9 mouse cellular contexts compared by ENCODE assay signal in genomic region chr12:104472601-104473424, GRCm38 (mm10). TPM values are rescaled to one million over a fixed set of nuclear protein-coding genes. Genes with fewer than 3 reads are reported as not detected.
DNase-seq lines count a peak whose midpoint lies in the region; ATAC-seq and TF ChIP-seq lines count a peak whose summit lies in the region.
"Had no signal": no experiment of that assay in that cellular context is flagged by ENCODE, and none has a peak within 500 bp of the region (broad histone marks: within the 10 kb centered on the region; RNA-seq: fewer than 3 reads in every experiment).

TSS of gene Gsc (minus strand) at chr12:104473330.

- peaks cover 65% of the 10 kb centered on the region for H3K27me3 ChIP-seq in embryonic facial prominence, embryonic 15.5 days
- peaks cover 85% of the 10 kb centered on the region for H3K27me3 ChIP-seq in hindbrain, embryonic 12.5 days
- H3K27me3 ChIP-seq in liver, embryonic 12.5 days (replicated peaks): peaks cover 97% of the 10 kb centered on the region

- peak; percentile 27 for DNase-seq in thymus, postnatal 4 days
- no peak for DNase-seq in thymus, postnatal 25 days
- no peak for DNase-seq in natural killer cell, adult 2 months (ENCODE audit: low spot score in 2 of 2)
- DNase-seq in left cerebral cortex, adult 11 months (ENCODE audit: low spot score): no peak

- no peaks in the 10 kb centered on the region for H3K36me3 ChIP-seq in embryonic facial prominence, embryonic 15.5 days
- no peaks in the 10 kb centered on the region for H3K36me3 ChIP-seq in hindbrain, embryonic 12.5 days
- no peaks in the 10 kb centered on the region for H3K36me3 ChIP-seq in liver, embryonic 12.5 days

- ATAC-seq in embryonic facial prominence, embryonic 15.5 days (ENCODE audit: insufficient number of reproducible peaks, low FRiP score, low TSS enrichment, low read depth): peak; percentile 75
- peak; percentile 29; the same call in 1 of the 2 replicates for ATAC-seq in hindbrain, embryonic 12.5 days (ENCODE audit: low FRiP score)
- no peak for ATAC-seq in liver, embryonic 12.5 days

- TF ChIP-seq POLR2A in olfactory bulb, adult 2 months (IDR thresholded peaks at IDR 0.05; ENCODE audit: insufficient read depth, low read depth, low read length): no peak

- WGBS in embryonic facial prominence, embryonic 15.5 days: under 1% methylated on average over 90 of the region's 97 CpGs
- WGBS in hindbrain, embryonic 12.5 days: under 1% methylated on average over 96 of the region's 97 CpGs
- WGBS in liver, embryonic 12.5 days (ENCODE audit: insufficient replicate concordance): 2% methylated on average over 93 of the region's 97 CpGs
- under 1% methylated on average over 93 of the region's 97 CpGs for WGBS in olfactory bulb, adult 2 months

- no peak for TF ChIP-seq CTCF in olfactory bulb, adult 2 months (IDR thresholded peaks at IDR 0.05; ENCODE audit: insufficient read depth, low read depth, low read length)

- H3K4me1 ChIP-seq in embryonic facial prominence, embryonic 15.5 days: peaks cover 36% of the 10 kb centered on the region
- H3K4me1 ChIP-seq in hindbrain, embryonic 12.5 days: peaks cover 33% of the 10 kb centered on the region
- H3K4me1 ChIP-seq in liver, embryonic 12.5 days: 0 out of 2 replicates have a peak, but pooled peaks cover 7% of the 10 kb centered on the region
- peaks cover 19% of the 10 kb centered on the region for H3K4me1 ChIP-seq in olfactory bulb, adult 2 months (ENCODE audit: control insufficient read depth, insufficient read depth, low read length)

- no peaks in the 10 kb centered on the region for H3K9me3 ChIP-seq in embryonic facial prominence, embryonic 15.5 days (replicated peaks)
- H3K9me3 ChIP-seq in hindbrain, embryonic 12.5 days (replicated peaks): no peaks in the 10 kb centered on the region
- H3K9me3 ChIP-seq in liver, embryonic 12.5 days (replicated peaks): no peaks in the 10 kb centered on the region

- peak within 1 kb of the TSS; percentile 55 for H3K9ac ChIP-seq in embryonic facial prominence, embryonic 15.5 days
- peak within 1 kb of the TSS; percentile 49 for H3K9ac ChIP-seq in hindbrain, embryonic 12.5 days
- H3K9ac ChIP-seq in liver, embryonic 12.5 days: no peak within 1 kb of the TSS

- peak within 1 kb of the TSS; percentile 80 for H3K27ac ChIP-seq in embryonic facial prominence, embryonic 15.5 days (replicated peaks)
- H3K27ac ChIP-seq in hindbrain, embryonic 12.5 days: no peak within 1 kb of the TSS
- H3K27ac ChIP-seq in liver, embryonic 12.5 days: no peak within 1 kb of the TSS
- H3K27ac ChIP-seq in olfactory bulb, adult 2 months (ENCODE audit: insufficient read depth, low read depth, low read length): no peak within 1 kb of the TSS

- H3K4me2 ChIP-seq in embryonic facial prominence, embryonic 15.5 days (replicated peaks): peak within 1 kb of the TSS; percentile 91
- H3K4me2 ChIP-seq in hindbrain, embryonic 12.5 days (replicated peaks): peak within 1 kb of the TSS; percentile 67
- peak within 1 kb of the TSS; percentile 64 for H3K4me2 ChIP-seq in liver, embryonic 12.5 days

- H3K4me3 ChIP-seq in embryonic facial prominence, embryonic 15.5 days (replicated peaks): peak within 1 kb of the TSS; percentile 62
- H3K4me3 ChIP-seq in hindbrain, embryonic 12.5 days: peak within 1 kb of the TSS; percentile 44
- H3K4me3 ChIP-seq in liver, embryonic 12.5 days: peak within 1 kb of the TSS; percentile 52
- H3K4me3 ChIP-seq in olfactory bulb, adult 2 months (ENCODE audit: insufficient read depth, low read depth, low read length): peak within 1 kb of the TSS; percentile 41

RNA-seq across cellular contexts. Expression of gene Gsc, which starts in this region (rescaled TPM):
- polyA plus RNA-seq in embryonic facial prominence, embryonic 15.5 days (2015; fragmentation: Nextera tagmentation; extraction: Ambion mirVana): 13.8 and 14.3 TPM in 2 replicates
- polyA plus RNA-seq in hindbrain, embryonic 12.5 days (2016; fragmentation: Nextera tagmentation; extraction: Ambion mirVana): 1.5 and 1.8 TPM in 2 replicates
- polyA plus RNA-seq in liver, embryonic 12.5 days (2016; fragmentation: Nextera tagmentation; extraction: Ambion mirVana): 0.13 TPM in 1 of 2 replicates, not detected in the other
- polyA plus RNA-seq in olfactory bulb, adult 2 months (2012; ENCODE audit: insufficient read depth, insufficient read length, low replicate concordance, missing spikeins): not detected in 2 replicates
- polyA plus RNA-seq: cortical plate, adult 2 months had no signal
